Mouse (Mus musculus) hindbrain, embryonic 13.5 days (tissue): Measurements from ENCODE around the gene 4930524J08Rik. TPM values are rescaled to one million over a fixed set of nuclear protein-coding genes. Genes with fewer than 3 reads are reported as not detected.

Experiments
- ATAC-seq: fragments of 200-750 bp; cut with Nextera tagmentation; 2 replicates; pipeline ENCODE4 v1.8.0; 2017; ENCODE audit warnings: moderate TSS enrichment; ENCODE audit not compliant: low FRiP score
- H3K27ac ChIP-seq: fragments of 300-500 bp; sonication (generic); 2 replicates; pipeline ENCODE4 v1.5.1; 2015; ENCODE audit warnings: inconsistent platforms, mild to moderate bottlenecking, moderate library complexity
- H3K27me3 ChIP-seq: fragments of 300-500 bp; sonication (generic); 2 replicates; pipeline ENCODE4 v1.6.1; 2015; ENCODE audit warnings: mild to moderate bottlenecking, inconsistent platforms
- H3K36me3 ChIP-seq: fragments of 300-500 bp; sonication (generic); 2 replicates; pipeline ENCODE4 v1.6.1; 2015; ENCODE audit warnings: mild to moderate bottlenecking, inconsistent platforms
- H3K4me1 ChIP-seq: fragments of 300-500 bp; sonication (generic); replicated peaks from 2 replicates; pipeline ENCODE4 v1.6.1; 2015; ENCODE audit warnings: inconsistent platforms
- H3K4me2 ChIP-seq: fragments of 300-500 bp; sonication (generic); 2 replicates; pipeline ENCODE4 v1.6.1; 2015; ENCODE audit warnings: inconsistent platforms, mild to moderate bottlenecking, moderate library complexity
- H3K4me3 ChIP-seq: fragments of 300-500 bp; sonication (generic); 2 replicates; pipeline ENCODE4 v1.5.1; 2015; ENCODE audit warnings: mild to moderate bottlenecking, inconsistent platforms
- H3K9ac ChIP-seq: fragments of 300-500 bp; sonication (generic); 2 replicates; pipeline ENCODE4 v1.6.1; 2015; ENCODE audit warnings: mild to moderate bottlenecking, inconsistent platforms
- H3K9me3 ChIP-seq: fragments of 300-500 bp; sonication (generic); 2 replicates; pipeline ENCODE4 v1.6.1; 2016; ENCODE audit warnings: inconsistent platforms
- WGBS: fragments of 180-500 bp; shearing (Covaris S2); methylation state at CpG from one replicate; pipeline ENCODE4 v1.1.7; 2015; 5-methylcytosine and 5-hydroxymethylcytosine counted together
- polyA plus RNA-seq: library from polyadenylated mRNA; unstranded; fragments of >200 nt; fragmentation: Nextera tagmentation; extraction: Ambion mirVana; gene quantifications from 2 replicates; pipeline ENCODE4 v1.2.1, GENCODE M21; 2015

Gene 4930524J08Rik
- polyA plus RNA-seq, 1 experiment from 2014 or later = 3.9 TPM

GRCm38 (mm10) chr5:100007040-100007375, 28.1 kb downstream of the 4930524J08Rik start:
- no peaks in the 10 kb centered on the region for H3K27me3 ChIP-seq
- no peaks in the 10 kb centered on the region for H3K36me3 ChIP-seq
- ATAC-seq = no peak
- 81% methylated on average over 4 of the region's 4 CpGs for WGBS
- H3K4me2 ChIP-seq = no peak overlapping the region
- no peak overlapping the region for H3K4me3 ChIP-seq
- no peaks in the 10 kb centered on the region for H3K4me1 ChIP-seq
- H3K9me3 ChIP-seq = no peaks in the 10 kb centered on the region
- H3K27ac ChIP-seq = no peak overlapping the region
- H3K9ac ChIP-seq = no peak overlapping the region

DNA sequence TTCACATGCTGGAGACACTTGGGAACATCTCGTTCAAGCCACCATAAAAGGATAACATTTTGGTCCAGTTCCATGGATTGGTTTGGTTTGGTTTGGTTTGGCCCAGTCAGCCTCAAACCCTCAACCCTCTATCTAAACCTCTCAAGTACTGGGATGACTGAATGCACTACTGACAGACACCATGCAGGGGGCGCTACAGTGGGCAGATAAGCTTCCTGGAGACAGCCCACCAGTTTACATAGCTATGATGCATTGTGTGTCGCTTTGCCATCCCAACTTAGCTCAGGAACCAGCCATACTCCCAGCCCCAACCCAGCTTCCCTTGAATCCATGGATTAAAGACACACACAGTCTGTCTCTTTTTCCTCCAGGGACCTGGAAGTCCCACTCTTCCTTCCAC, 29.6 kb downstream of the 4930524J08Rik start:
- H3K4me2 ChIP-seq = no peak overlapping the region
- no peak overlapping the region for H3K27ac ChIP-seq
- no peak for ATAC-seq
- no peak overlapping the region for H3K4me3 ChIP-seq
- H3K27me3 ChIP-seq = no peaks in the 10 kb centered on the region
- no peak overlapping the region for H3K9ac ChIP-seq
- WGBS = 54% methylated on average over 3 of the region's 3 CpGs
- no peaks in the 10 kb centered on the region for H3K36me3 ChIP-seq
- H3K9me3 ChIP-seq = no peaks in the 10 kb centered on the region
- no peaks in the 10 kb centered on the region for H3K4me1 ChIP-seq

GRCm38 (mm10) chr5:100012599-100012998, 33.7 kb downstream of the 4930524J08Rik start:
- Histone ChIP-seq H3K4me3 (no peak overlapping the region), H3K9me3 (no peaks in the 10 kb centered on the region), H3K9ac (no peak overlapping the region), H3K27ac (no peak overlapping the region), H3K36me3 (no peaks in the 10 kb centered on the region), H3K4me2 (no peak overlapping the region), H3K4me1 (no peaks in the 10 kb centered on the region), H3K27me3 (no peaks in the 10 kb centered on the region)
- 91% methylated on average over 9 of the region's 9 CpGs for WGBS
- ATAC-seq = no peak

DNA sequence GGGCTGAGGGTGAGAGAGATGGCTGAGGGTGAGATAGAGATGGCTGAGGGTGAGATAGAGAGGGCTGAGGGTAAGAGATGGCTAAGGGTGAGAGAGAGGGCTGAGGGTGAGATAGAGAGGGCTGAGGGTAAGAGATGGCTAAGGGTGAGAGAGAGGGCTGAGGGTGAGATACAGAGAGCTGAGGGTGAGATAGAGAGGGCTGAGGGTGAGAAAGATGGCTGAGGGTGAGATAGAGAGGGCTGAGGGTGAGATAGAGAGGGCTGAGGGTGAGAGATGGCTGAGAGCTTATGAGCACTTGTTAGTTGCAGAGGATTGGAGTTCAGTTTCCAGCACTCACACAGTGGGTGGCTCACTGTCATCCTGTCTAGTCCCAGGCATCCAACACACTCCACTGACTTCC, 41.2 kb downstream of the 4930524J08Rik start:
- Histone ChIP-seq H3K9me3 (no peaks in the 10 kb centered on the region), H3K27ac (no peak overlapping the region), H3K27me3 (no peaks in the 10 kb centered on the region), H3K4me3 (no peak overlapping the region), H3K4me1 (no peaks in the 10 kb centered on the region), H3K4me2 (no peak overlapping the region), H3K9ac (no peak overlapping the region), H3K36me3 (no peaks in the 10 kb centered on the region)
- no peak for ATAC-seq

DNA sequence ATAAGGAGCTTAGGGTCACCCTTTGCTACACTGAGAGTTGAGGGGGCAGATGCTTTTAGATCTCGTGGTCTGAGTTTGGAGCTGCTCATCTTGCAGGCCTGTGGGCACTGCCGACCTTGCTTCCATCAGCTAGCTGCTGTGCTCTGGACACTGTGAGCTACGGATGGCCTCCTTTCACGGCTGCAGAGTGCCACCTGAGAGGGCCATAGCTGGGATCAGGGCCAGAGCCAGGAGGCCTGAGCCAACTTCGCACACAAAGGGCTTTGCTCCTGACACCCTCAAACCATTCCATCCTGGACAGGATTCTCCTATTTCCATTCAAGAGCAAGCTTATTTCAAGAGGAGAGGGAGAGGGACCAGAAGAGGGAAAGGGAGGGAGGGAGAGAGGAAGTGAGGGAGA, 45.5 kb downstream of the 4930524J08Rik start:
- Histone ChIP-seq H3K9ac (no peak overlapping the region), H3K27me3 (no peaks in the 10 kb centered on the region), H3K36me3 (no peaks in the 10 kb centered on the region), H3K9me3 (no peaks in the 10 kb centered on the region), H3K27ac (no peak overlapping the region), H3K4me1 (no peaks in the 10 kb centered on the region), H3K4me3 (no peak overlapping the region), H3K4me2 (no peak overlapping the region)
- 79% methylated on average over 5 of the region's 5 CpGs for WGBS
- ATAC-seq = no peak

- no peak for ATAC-seq
- Histone ChIP-seq H3K4me3 (no peak overlapping the region), H3K4me2 (no peak overlapping the region), H3K36me3 (no peaks in the 10 kb centered on the region), H3K9me3 (no peaks in the 10 kb centered on the region), H3K4me1 (peaks cover 1% of the 10 kb centered on the region; the same call in 1 of the 2 replicates), H3K27ac (no peak overlapping the region), H3K9ac (no peak overlapping the region), H3K27me3 (no peaks in the 10 kb centered on the region)
- 90% methylated on average over 1 of the region's 1 CpGs for WGBS
Measured at GRCm38 (mm10) chr5:100024868-100025267, 46.0 kb downstream of the 4930524J08Rik start.

Other genes with a start within 250 kb of the 4930524J08Rik start
- 47.2 and 61.1 TPM in 2 replicates for gene Rasgef1b, start 250.0 kb upstream of the 4930524J08Rik start, polyA plus RNA-seq
- 0.79 and 0.93 TPM in 2 replicates for gene Vamp9, start 72.8 kb upstream of the 4930524J08Rik start, polyA plus RNA-seq
- 143 and 182 TPM in 2 replicates for gene Hnrnpd, start 123 bp upstream of the 4930524J08Rik start, polyA plus RNA-seq
- 231 and 237 TPM in 2 replicates for gene Hnrnpdl, start 60.6 kb downstream of the 4930524J08Rik start, polyA plus RNA-seq
- gene Enoph1, start 60.9 kb downstream of the 4930524J08Rik start, polyA plus RNA-seq = 39.5 and 42.4 TPM in 2 replicates
- gene Tmem150c, start 180.7 kb downstream of the 4930524J08Rik start, polyA plus RNA-seq = 19.4 and 19.6 TPM in 2 replicates